ENCODE assay signal across 10 mouse cellular contexts in the genomic region with DNA sequence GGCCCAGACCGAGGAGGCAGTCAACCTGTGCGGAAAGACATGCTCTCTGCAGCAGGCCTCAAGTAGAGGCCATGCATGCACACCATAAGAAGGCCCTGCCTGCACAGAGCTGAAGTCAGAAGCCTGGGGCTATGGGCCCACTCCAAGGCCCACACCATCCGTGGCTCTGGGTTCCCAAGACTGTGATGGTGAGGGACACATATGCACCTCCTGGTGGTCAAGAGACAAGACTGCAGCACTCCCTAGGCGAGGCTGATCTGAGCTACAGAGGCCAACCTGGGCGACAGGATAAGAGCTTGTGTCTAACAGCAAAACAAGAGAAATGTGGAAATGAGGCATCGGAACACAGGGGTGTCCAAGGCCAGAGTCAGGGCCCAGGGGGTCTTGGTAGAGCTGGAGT. TPM values are rescaled to one million over a fixed set of nuclear protein-coding genes. Genes with fewer than 3 reads are reported as not detected.
DNase-seq lines count a peak whose midpoint lies in the region; ATAC-seq and TF ChIP-seq lines count a peak whose summit lies in the region.
"Had no signal": no experiment of that assay in that cellular context is flagged by ENCODE, and none has a peak within 500 bp of the region (broad histone marks: within the 10 kb centered on the region; RNA-seq: fewer than 3 reads in every experiment).

No protein-coding gene starts in this region.

- H3K4me3 ChIP-seq in ES-Bruce4 (ENCODE audit: low read depth, low read length): no peak overlapping the region

- no peak for TF ChIP-seq POLR2A in ES-Bruce4 (IDR thresholded peaks at IDR 0.05; ENCODE audit: insufficient read depth, low read length)

- TF ChIP-seq CTCF in ES-Bruce4 (IDR thresholded peaks at IDR 0.05; ENCODE audit: low read depth, low read length): peak; percentile 73

- peak; percentile 28 to 36 for DNase-seq in kidney, postnatal 4 days
- DNase-seq in kidney, postnatal 25 days: no peak
- peak; percentile 29 for DNase-seq in embryo, embryonic 11 days
- DNase-seq in left cerebral cortex, adult 9 months (ENCODE audit: low spot score in 2 of 2): no peak
- no peak for DNase-seq in adrenal gland, adult 8-10 months
- no peak for DNase-seq in c-Kit-positive CD71-positive TER-119-positive erythroid progenitor cells, embryonic 14.5 days (ENCODE audit: low spot score)
- DNase-seq: cerebellum, postnatal 25 days; heart, postnatal 4 days had no signal

- H3K9me3 ChIP-seq in ES-Bruce4 (replicated peaks; ENCODE audit: control insufficient read depth, insufficient read depth, low read length, poor library complexity, severe bottlenecking): no peaks in the 10 kb centered on the region

- H3K27me3 ChIP-seq in ES-Bruce4 (ENCODE audit: control insufficient read depth, insufficient read depth, low read length, poor library complexity, severe bottlenecking): no peaks in the 10 kb centered on the region

- H3K4me1 ChIP-seq in ES-Bruce4 (ENCODE audit: control insufficient read depth, insufficient read depth, low read length): no peaks in the 10 kb centered on the region

- no peak for TF ChIP-seq EP300 in ES-Bruce4 (IDR thresholded peaks at IDR 0.05; ENCODE audit: insufficient read depth, low read depth, low read length)

- H3K9ac ChIP-seq in ES-Bruce4 (ENCODE audit: low read depth, poor library complexity, severe bottlenecking): no peak overlapping the region

- no peak overlapping the region for H3K27ac ChIP-seq in ES-Bruce4 (ENCODE audit: insufficient read depth, low read length)

- peak; percentile 62 for ATAC-seq in megakaryocyte-erythroid progenitor cell, adult 5-6 weeks (replicated peaks; ENCODE audit: low FRiP score, low TSS enrichment, poor library complexity, severe bottlenecking)

- H3K36me3 ChIP-seq in ES-Bruce4 (ENCODE audit: control insufficient read depth, insufficient read depth, low read length, poor library complexity, severe bottlenecking): peaks cover 11% of the 10 kb centered on the region

RNA-seq across cellular contexts. Expression of a gene that starts 3.5 kb away (rescaled TPM):
- polyA plus RNA-seq in ES-Bruce4 (2011; ENCODE audit: insufficient read depth, insufficient read length, low read depth, missing spikeins): 19.5 and 19.9 TPM in 2 replicates
- 41.0 and 77.9 TPM in 2 replicates for total RNA-seq in megakaryocyte-erythroid progenitor cell, adult 5-6 weeks (2014; fragmentation: Nextera tagmentation)
- total RNA-seq in megakaryocyte-erythroid progenitor cell, adult 5-6 weeks (2017): 38.7 and 41.7 TPM in 2 replicates
- 10 to 100 TPM; 35.8 to 54.6 (median 38.9) TPM for total RNA-seq in adrenal gland, adult 8-10 months (2022)

RNA-seq across cellular contexts. Expression of a gene that starts 8.3 kb away (rescaled TPM):
- polyA plus RNA-seq in ES-Bruce4 (2011; ENCODE audit: insufficient read depth, insufficient read length, low read depth, missing spikeins): 58.2 and 59.1 TPM in 2 replicates
- 27.3 and 32.6 TPM in 2 replicates for total RNA-seq in megakaryocyte-erythroid progenitor cell, adult 5-6 weeks (2014; fragmentation: Nextera tagmentation)
- 48.1 and 71.3 TPM in 2 replicates for total RNA-seq in megakaryocyte-erythroid progenitor cell, adult 5-6 weeks (2017)
- total RNA-seq in adrenal gland, adult 8-10 months (2022): 10 to 100 TPM; 34.0 to 42.5 (median 36.9) TPM

RNA-seq across cellular contexts. Expression of a gene that starts 49.8 kb away (rescaled TPM):
- polyA plus RNA-seq in ES-Bruce4 (2011; ENCODE audit: insufficient read depth, insufficient read length, low read depth, missing spikeins): 34.7 and 35.5 TPM in 2 replicates
- 27.5 and 63.2 TPM in 2 replicates for total RNA-seq in megakaryocyte-erythroid progenitor cell, adult 5-6 weeks (2014; fragmentation: Nextera tagmentation)
- 35.5 and 46.5 TPM in 2 replicates for total RNA-seq in megakaryocyte-erythroid progenitor cell, adult 5-6 weeks (2017)
- 10 to 100 TPM; 73.9 to 84.5 (median 77.5) TPM for total RNA-seq in adrenal gland, adult 8-10 months (2022)

Comparison
In these comparisons a context has a peak if more than half of its experiments do, and no peak if none do; other contexts are left out.
1. DNase-seq: peak in kidney, postnatal 4 days (2 of 2) and embryo, embryonic 11 days (single experiment); none in kidney, postnatal 25 days (0 of 2), left cerebral cortex, adult 9 months (0 of 2), adrenal gland, adult 8-10 months (single experiment) and c-Kit-positive CD71-positive TER-119-positive erythroid progenitor cells, embryonic 14.5 days (single experiment).